Mouse (Mus musculus) neural tube, embryonic 13.5 days (tissue): ENCODE data around the gene Gjd3. TPM values are rescaled to one million over a fixed set of nuclear protein-coding genes. Genes with fewer than 3 reads are reported as not detected.
"Not testable (repeated sequence)": the region's sequence is repeated elsewhere in the genome, so short reads cannot be mapped to it uniquely, and the experiment has no call there.

ENCODE experiments used
- ATAC-seq: fragments of 200-750 bp; cut with Nextera tagmentation; 2 replicates; pipeline ENCODE4 v1.8.0; 2017; ENCODE audit warnings: low read depth, mild to moderate bottlenecking, moderate TSS enrichment, moderate library complexity
- H3K27ac ChIP-seq: fragments of 300-500 bp; sonication (generic); replicated peaks from 2 replicates; pipeline ENCODE4 v1.5.1; 2015; ENCODE audit warnings: moderate library complexity, mild to moderate bottlenecking, inconsistent platforms
- H3K27me3 ChIP-seq: fragments of 300-500 bp; sonication (generic); 2 replicates; pipeline ENCODE4 v1.6.1; 2015; ENCODE audit warnings: mild to moderate bottlenecking, inconsistent platforms
- H3K36me3 ChIP-seq: fragments of 300-500 bp; sonication (generic); 2 replicates; pipeline ENCODE4 v1.6.1; 2015; ENCODE audit warnings: mild to moderate bottlenecking, inconsistent platforms
- H3K4me1 ChIP-seq: fragments of 300-500 bp; sonication (generic); replicated peaks from 2 replicates; pipeline ENCODE4 v1.6.1; 2015; ENCODE audit warnings: inconsistent platforms
- H3K4me2 ChIP-seq: fragments of 300-500 bp; sonication (generic); 2 replicates; pipeline ENCODE4 v1.6.1; 2015; ENCODE audit warnings: inconsistent platforms, mild to moderate bottlenecking, moderate library complexity
- H3K4me3 ChIP-seq: fragments of 300-500 bp; sonication (generic); 2 replicates; pipeline ENCODE4 v1.5.1; 2015; ENCODE audit warnings: mild to moderate bottlenecking, inconsistent platforms
- H3K9ac ChIP-seq: fragments of 300-500 bp; sonication (generic); 2 replicates; pipeline ENCODE4 v1.6.1; 2015; ENCODE audit warnings: moderate library complexity, mild to moderate bottlenecking, inconsistent platforms
- H3K9me3 ChIP-seq: fragments of 300-500 bp; sonication (generic); 2 replicates; pipeline ENCODE4 v1.6.1; 2016; ENCODE audit warnings: inconsistent platforms
- WGBS: fragments of 180-500 bp; shearing (Covaris S2); methylation state at CpG from one replicate; pipeline ENCODE4 v1.1.7; 2015; 5-methylcytosine and 5-hydroxymethylcytosine counted together
- polyA plus RNA-seq: library from polyadenylated mRNA; unstranded; fragments of >200 nt; fragmentation: Nextera tagmentation; extraction: Ambion mirVana; gene quantifications from 2 replicates; pipeline ENCODE4 v1.2.1, GENCODE M21; 2015

Gene Gjd3
- polyA plus RNA-seq, 1 experiment from 2014 or later: 1.4 TPM

DNA sequence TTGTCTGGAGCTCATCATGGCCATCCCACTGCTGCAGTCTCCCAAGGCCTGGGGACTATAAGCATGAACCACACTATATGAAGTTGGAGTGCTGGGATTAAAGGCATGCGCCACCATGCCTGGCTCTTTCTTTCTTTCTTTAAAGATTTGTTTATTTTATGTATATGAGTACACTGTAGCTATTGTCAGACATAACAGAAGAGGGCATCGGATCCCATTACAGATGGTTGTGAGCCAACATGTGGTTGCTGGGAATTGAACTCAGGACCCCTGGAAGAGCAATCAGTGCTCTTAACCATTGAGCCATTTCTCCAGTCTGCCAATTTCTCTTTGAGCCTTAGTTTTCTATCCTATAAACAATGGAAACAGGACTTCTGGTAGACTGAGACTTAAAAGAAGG, 49.0 kb downstream of the Gjd3 start:
- H3K27me3 ChIP-seq, H3K4me3 ChIP-seq, H3K9me3 ChIP-seq, H3K9ac ChIP-seq, ATAC-seq, H3K4me2 ChIP-seq, H3K27ac ChIP-seq, H3K36me3 ChIP-seq: not testable (repeated sequence)
- H3K4me1 ChIP-seq: peaks cover 76% of the 10 kb centered on the region
- WGBS: 72% methylated on average over 2 of the region's 2 CpGs

DNA sequence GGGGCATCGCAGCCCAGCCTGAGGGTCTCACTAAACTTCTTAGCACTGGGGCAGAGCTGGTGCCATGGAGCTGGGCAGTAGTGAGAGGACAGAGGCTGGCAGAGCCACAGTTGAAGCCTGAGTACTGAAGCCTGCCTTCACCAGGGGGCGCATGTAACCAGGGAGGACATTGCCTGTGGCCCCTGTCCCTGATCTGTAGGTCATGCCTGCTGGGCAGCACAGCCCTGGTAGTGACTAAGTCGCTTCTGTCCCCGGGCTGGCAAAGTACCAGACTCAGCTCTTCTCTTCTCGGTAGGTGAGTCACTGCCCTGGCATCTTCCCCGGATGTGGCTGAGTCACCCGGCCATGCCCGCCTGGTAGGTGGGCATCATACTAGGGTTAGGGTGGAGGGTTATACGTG, 49.7 kb downstream of the Gjd3 start:
- H3K4me1 ChIP-seq: peaks cover 76% of the 10 kb centered on the region
- no peaks in the 10 kb centered on the region for H3K36me3 ChIP-seq
- 36% methylated on average over 9 of the region's 9 CpGs for WGBS
- no peaks in the 10 kb centered on the region for H3K9me3 ChIP-seq
- no peaks in the 10 kb centered on the region for H3K27me3 ChIP-seq
- peak overlapping the region; percentile 14; the same call in 1 of the 2 replicates for H3K9ac ChIP-seq
- H3K4me3 ChIP-seq: no peak overlapping the region
- H3K4me2 ChIP-seq: peak overlapping the region; percentile 76
- ATAC-seq: no peak
- peak overlapping the region; percentile 79 for H3K27ac ChIP-seq

DNA sequence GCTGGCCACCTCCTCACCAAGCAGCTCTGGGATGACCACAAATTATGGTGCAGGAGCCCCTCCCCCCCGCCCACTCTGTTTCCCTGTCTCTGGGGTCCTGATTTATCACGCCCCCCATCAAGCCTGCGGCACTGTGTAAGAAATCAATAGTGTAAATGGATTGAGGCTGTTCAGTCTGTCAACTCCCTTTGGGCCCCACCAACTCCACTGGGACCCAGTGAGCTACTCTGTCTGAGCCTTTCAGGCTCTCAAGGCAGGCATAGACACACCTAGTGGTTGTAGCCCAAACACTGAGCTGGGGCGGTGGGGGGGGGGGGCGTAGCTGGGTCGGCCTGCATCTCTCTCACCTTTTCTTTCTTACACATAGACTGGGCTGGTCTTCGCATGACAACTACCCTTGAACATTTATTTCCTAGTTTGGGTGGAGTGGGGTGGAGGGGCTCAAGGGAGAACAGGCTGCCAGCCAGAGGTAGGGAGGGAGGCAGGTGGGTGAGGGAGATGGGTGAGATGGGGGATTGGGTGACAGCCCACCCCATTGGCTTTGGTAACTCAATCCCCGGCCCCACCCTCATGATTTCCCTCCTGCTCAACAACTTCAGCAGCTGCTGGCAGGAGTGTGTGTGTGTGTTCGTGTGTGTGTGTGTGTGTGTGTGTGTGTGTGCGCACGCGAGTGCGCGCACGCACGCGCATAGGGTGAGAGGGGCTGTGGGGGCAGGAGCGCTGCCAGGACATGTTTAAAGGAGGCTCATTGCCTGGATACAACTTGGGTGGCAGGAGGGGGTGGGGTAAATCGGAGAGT, 50.3 kb downstream of the Gjd3 start:
- peak overlapping the region; percentile 76 for H3K4me2 ChIP-seq
- H3K9me3 ChIP-seq: no peaks in the 10 kb centered on the region
- H3K9ac ChIP-seq: peak overlapping the region; percentile 14; the same call in 1 of the 2 replicates
- no peaks in the 10 kb centered on the region for H3K27me3 ChIP-seq
- H3K4me1 ChIP-seq: peaks cover 76% of the 10 kb centered on the region
- H3K27ac ChIP-seq: peak overlapping the region; percentile 79
- 19% methylated on average over 19 of the region's 19 CpGs for WGBS
- H3K36me3 ChIP-seq: no peaks in the 10 kb centered on the region
- ATAC-seq: peak; percentile 17; the same call in 1 of the 2 replicates
- H3K4me3 ChIP-seq: no peak overlapping the region

Other genes starting within 250 kb of the Gjd3 start
- gene Thra, start 242.4 kb downstream of the Gjd3 start, polyA plus RNA-seq: 89.5 and 94.4 TPM in 2 replicates
- gene Nr1d1, start 207.7 kb downstream of the Gjd3 start, polyA plus RNA-seq: 3.4 and 3.6 TPM in 2 replicates
- 31.5 and 33.2 TPM in 2 replicates for gene Msl1, start 187.5 kb downstream of the Gjd3 start, polyA plus RNA-seq
- 55.1 and 57.7 TPM in 2 replicates for gene Casc3, start 178.1 kb downstream of the Gjd3 start, polyA plus RNA-seq
- 5.6 and 6.7 TPM in 2 replicates for gene Rapgefl1, start 146.2 kb downstream of the Gjd3 start, polyA plus RNA-seq
- gene Wipf2, start 119.4 kb downstream of the Gjd3 start, polyA plus RNA-seq: 4.3 and 4.6 TPM in 2 replicates
- gene Cdc6, start 75.2 kb downstream of the Gjd3 start, polyA plus RNA-seq: 4.2 and 4.7 TPM in 2 replicates
- 24.0 and 26.7 TPM in 2 replicates for gene Rara, start 55.2 kb downstream of the Gjd3 start, polyA plus RNA-seq
- gene Top2a, start 41.2 kb upstream of the Gjd3 start, polyA plus RNA-seq: 45.5 and 60.7 TPM in 2 replicates
- gene Igfbp4, start 58.2 kb upstream of the Gjd3 start, polyA plus RNA-seq: 189 and 233 TPM in 2 replicates
- gene Tns4, start 106.3 kb upstream of the Gjd3 start, polyA plus RNA-seq: 0.40 TPM in 1 of 2 replicates, not detected in the other
- gene Ccr7, start 172.1 kb upstream of the Gjd3 start, polyA plus RNA-seq: not detected in 2 replicates
- gene Smarce1, start 248.0 kb upstream of the Gjd3 start, polyA plus RNA-seq: 319 and 376 TPM in 2 replicates